Mouse (Mus musculus) lung, adult 2 months (tissue): ENCODE results near the gene Slc7a5. TPM values are rescaled to one million over a fixed set of nuclear protein-coding genes. Genes with fewer than 3 reads are reported as not detected.

ENCODE experiments used
- DNase-seq: peaks from one replicate; pipeline ENCODE4 v3.0.0; 2022
- H3K4me1 ChIP-seq: fragments of 200-500 bp; 2 replicates; pipeline ENCODE4 v1.6.1; 2011; ENCODE audit warnings: low read length; ENCODE audit not compliant: control insufficient read depth, insufficient read depth
- H3K4me3 ChIP-seq: fragments of 200-500 bp; replicated peaks from 2 replicates; pipeline ENCODE3; 2011; ENCODE audit warnings: low read depth, mild to moderate bottlenecking, control low read depth, low read length; ENCODE audit errors: extremely low read depth
- CTCF ChIP-seq: fragments of 200-500 bp; IDR thresholded peaks from 2 replicates; pipeline ENCODE4 v1.5.1; 2011; ENCODE audit warnings: mild to moderate bottlenecking, low read length, control low read depth; ENCODE audit not compliant: insufficient read depth
- POLR2A ChIP-seq: fragments of 200-500 bp; IDR thresholded peaks from 2 replicates; pipeline ENCODE4 v1.6.1; 2011; ENCODE audit warnings: low read depth, mild to moderate bottlenecking, control low read depth, low read length, borderline replicate concordance; ENCODE audit errors: extremely low read depth
- WGBS: fragments of 180-500 bp; shearing (Covaris S2); methylation state at CpG from one replicate; pipeline ENCODE4 v1.1.7; 2018; 5-methylcytosine and 5-hydroxymethylcytosine counted together
- polyA plus RNA-seq: library from polyadenylated mRNA; depleted of rRNA; stranded (reverse); fragments of >200 nt; gene quantifications from 2 replicates; pipeline ENCODE4 v1.2.3, GENCODE M21; 2012

The Slc7a5 gene
- polyA plus RNA-seq, 1 experiment: 12.1 TPM

GRCm38 (mm10) chr8:121949941-121950748 is 42.7 kb upstream of the Slc7a5 start:
- Histone ChIP-seq H3K4me3 (peak overlapping the region; percentile 93), H3K4me1 (peaks cover 7% of the 10 kb centered on the region; the same call in 1 of the 2 replicates)
- WGBS: under 1% methylated on average over 65 of the region's 66 CpGs
- peak; percentile 99 for DNase-seq
- TF ChIP-seq POLR2A (peak; percentile 80), CTCF (no peak)

- Histone ChIP-seq H3K4me3 (peak within 1 kb of the TSS; percentile 93), H3K4me1 (peaks cover 7% of the 10 kb centered on the region; the same call in 1 of the 2 replicates)
- DNase-seq: no peak
- 42% methylated on average over 6 of the region's 6 CpGs for WGBS
- no peak for TF ChIP-seq CTCF
- TF ChIP-seq POLR2A: no peak
Observed at GRCm38 (mm10) chr8:121949222-121949800, 41.8 kb upstream of the Slc7a5 start, which contains the start of gene Banp. Banp (plus strand) TSS chr8:121949750.

- no peak for DNase-seq
- peaks cover 7% of the 10 kb centered on the region; the same call in 1 of the 2 replicates for H3K4me1 ChIP-seq
- TF ChIP-seq POLR2A: no peak
- no peak for TF ChIP-seq CTCF
- peak overlapping the region; percentile 59 for H3K4me3 ChIP-seq
- 52% methylated on average over 19 of the region's 19 CpGs for WGBS
Observed at GRCm38 (mm10) chr8:121948321-121949145, 41.0 kb upstream of the Slc7a5 start.

- WGBS: 1% methylated on average over 18 of the region's 18 CpGs
- Histone ChIP-seq H3K4me3 (peak overlapping the region; percentile 59), H3K4me1 (peaks cover 7% of the 10 kb centered on the region; the same call in 1 of the 2 replicates)
- DNase-seq: peak; percentile 84
- TF ChIP-seq CTCF (no peak), POLR2A (0 out of 2 replicates have a peak, but pooled peaks have one; percentile 34)
Observed at GRCm38 (mm10) chr8:121947753-121948141, 40.3 kb upstream of the Slc7a5 start.

- no peak for DNase-seq
- Histone ChIP-seq H3K4me1 (peaks cover 7% of the 10 kb centered on the region; the same call in 1 of the 2 replicates), H3K4me3 (peak overlapping the region; percentile 22)
- WGBS: 43% methylated on average over 19 of the region's 19 CpGs
- TF ChIP-seq CTCF: no peak
- TF ChIP-seq POLR2A: no peak
Observed at GRCm38 (mm10) chr8:121947047-121947752, 39.7 kb upstream of the Slc7a5 start.

- TF ChIP-seq CTCF (no peak), POLR2A (no peak)
- 88% methylated on average over 7 of the region's 7 CpGs for WGBS
- no peak for DNase-seq
- H3K4me3 ChIP-seq: no peak overlapping the region
- peaks cover 7% of the 10 kb centered on the region; the same call in 1 of the 2 replicates for H3K4me1 ChIP-seq
Observed at GRCm38 (mm10) chr8:121946351-121946750, 38.9 kb upstream of the Slc7a5 start.

GRCm38 (mm10) chr8:121944831-121945230 is 37.3 kb upstream of the Slc7a5 start, which contains the start of gene Car5a:
Car5a (minus strand) TSS chr8:121944904.
- peaks cover 7% of the 10 kb centered on the region; the same call in 1 of the 2 replicates for H3K4me1 ChIP-seq
- H3K4me3 ChIP-seq: no peak within 1 kb of the TSS
- TF ChIP-seq POLR2A (no peak), CTCF (no peak)
- DNase-seq: no peak

GRCm38 (mm10) chr8:121943716-121944115 is 36.2 kb upstream of the Slc7a5 start:
- peaks cover 3% of the 10 kb centered on the region; the same call in 1 of the 2 replicates for H3K4me1 ChIP-seq
- no peak for DNase-seq
- no peak for TF ChIP-seq CTCF
- no peak for TF ChIP-seq POLR2A
- 80% methylated on average over 8 of the region's 8 CpGs for WGBS
- H3K4me3 ChIP-seq: no peak overlapping the region

GRCm38 (mm10) chr8:121943057-121943540 is 35.6 kb upstream of the Slc7a5 start:
- 20% methylated on average over 2 of the region's 2 CpGs for WGBS
- no peak overlapping the region for H3K4me3 ChIP-seq
- TF ChIP-seq CTCF (no peak), POLR2A (no peak)
- DNase-seq: no peak
- peaks cover 3% of the 10 kb centered on the region; the same call in 1 of the 2 replicates for H3K4me1 ChIP-seq

- Histone ChIP-seq H3K4me1 (no peaks in the 10 kb centered on the region), H3K4me3 (no peak overlapping the region)
- no peak for TF ChIP-seq CTCF
- TF ChIP-seq POLR2A: no peak
- DNase-seq: no peak
- 81% methylated on average over 7 of the region's 7 CpGs for WGBS
Observed at GRCm38 (mm10) chr8:121938732-121939131, 31.2 kb upstream of the Slc7a5 start.
